Mouse (Mus musculus) kidney, embryonic 15.5 days (tissue): Measurements from ENCODE around the gene Mrtfa. TPM values are rescaled to one million over a fixed set of nuclear protein-coding genes. Genes with fewer than 3 reads are reported as not detected.
A peak's percentile ranks its signal among the peaks of the same experiment; 100 is the strongest.

Source experiments
- ATAC-seq: fragments of 200-750 bp; cut with Nextera tagmentation; replicated peaks from 2 replicates; pipeline ENCODE4 v1.8.0; 2017; ENCODE audit warnings: moderate TSS enrichment; ENCODE audit not compliant: low FRiP score
- H3K27ac ChIP-seq: fragments of 300-500 bp; sonication (generic); 2 replicates; pipeline ENCODE4 v1.5.1; 2015; ENCODE audit warnings: mild to moderate bottlenecking, inconsistent platforms
- H3K27me3 ChIP-seq: fragments of 300-500 bp; sonication (generic); 2 replicates; pipeline ENCODE4 v1.6.1; 2015; ENCODE audit warnings: inconsistent platforms
- H3K36me3 ChIP-seq: fragments of 300-500 bp; sonication (generic); 2 replicates; pipeline ENCODE4 v1.6.1; 2015; ENCODE audit warnings: inconsistent platforms
- H3K4me1 ChIP-seq: fragments of 300-500 bp; sonication (generic); 2 replicates; pipeline ENCODE4 v1.6.1; 2015; ENCODE audit warnings: inconsistent platforms
- H3K4me2 ChIP-seq: fragments of 300-500 bp; sonication (generic); 2 replicates; pipeline ENCODE4 v1.6.1; 2015; ENCODE audit warnings: moderate library complexity, mild to moderate bottlenecking, inconsistent platforms
- H3K4me3 ChIP-seq: fragments of 300-500 bp; sonication (generic); replicated peaks from 2 replicates; pipeline ENCODE4 v1.5.1; 2015; ENCODE audit warnings: mild to moderate bottlenecking, inconsistent platforms
- H3K9ac ChIP-seq: fragments of 300-500 bp; sonication (generic); 2 replicates; pipeline ENCODE4 v1.6.1; 2015; ENCODE audit warnings: mild to moderate bottlenecking, inconsistent platforms
- H3K9me3 ChIP-seq: fragments of 300-500 bp; sonication (generic); replicated peaks from 2 replicates; pipeline ENCODE4 v1.6.1; 2016; ENCODE audit warnings: inconsistent platforms
- whole genome bisulfite sequencing: fragments of 180-500 bp; shearing (Covaris S2); methylation state at CpG from one replicate; pipeline ENCODE4 v1.1.7; 2015; ENCODE audit warnings: mixed read lengths; 5-methylcytosine and 5-hydroxymethylcytosine counted together
- polyA plus RNA-seq: library from polyadenylated mRNA; unstranded; fragments of >200 nt; fragmentation: Nextera tagmentation; extraction: Ambion mirVana; gene quantifications from 2 replicates; pipeline ENCODE4 v1.2.1, GENCODE M21; 2015

The Mrtfa gene
- polyA plus RNA-seq, 1 experiment from 2014 or later = 27.0 TPM

GRCm38 (mm10) chr15:81055488-81055887 lies 135.1 kb downstream of the Mrtfa start:
- Histone ChIP-seq H3K9me3 (no peaks in the 10 kb centered on the region), H3K9ac (no peak overlapping the region), H3K4me3 (no peak overlapping the region), H3K27me3 (no peaks in the 10 kb centered on the region), H3K27ac (no peak overlapping the region), H3K4me2 (no peak overlapping the region), H3K4me1 (peaks cover 6% of the 10 kb centered on the region; the same call in 1 of the 2 replicates), H3K36me3 (no peaks in the 10 kb centered on the region)
- ATAC-seq = no peak
- 94% methylated on average over 2 of the region's 2 CpGs for WGBS

- Histone ChIP-seq H3K4me2 (no peak overlapping the region), H3K4me3 (no peak overlapping the region), H3K9ac (no peak overlapping the region), H3K9me3 (no peaks in the 10 kb centered on the region), H3K4me1 (peaks cover 16% of the 10 kb centered on the region), H3K27ac (no peak overlapping the region), H3K36me3 (no peaks in the 10 kb centered on the region), H3K27me3 (no peaks in the 10 kb centered on the region)
- ATAC-seq = no peak
- WGBS = 93% methylated on average over 5 of the region's 5 CpGs
Observed at GRCm38 (mm10) chr15:81052491-81052890, 138.1 kb downstream of the Mrtfa start.

GRCm38 (mm10) chr15:81050488-81050887 lies 140.1 kb downstream of the Mrtfa start:
- 21% methylated on average over 3 of the region's 3 CpGs for WGBS
- Histone ChIP-seq H3K9ac (no peak overlapping the region), H3K4me2 (no peak overlapping the region), H3K4me3 (no peak overlapping the region), H3K4me1 (peaks cover 17% of the 10 kb centered on the region), H3K27me3 (no peaks in the 10 kb centered on the region), H3K9me3 (no peaks in the 10 kb centered on the region), H3K27ac (no peak overlapping the region), H3K36me3 (no peaks in the 10 kb centered on the region)
- no peak for ATAC-seq

- Histone ChIP-seq H3K4me3 (no peak overlapping the region), H3K9me3 (no peaks in the 10 kb centered on the region), H3K27ac (no peak overlapping the region), H3K36me3 (peaks cover 7% of the 10 kb centered on the region), H3K27me3 (no peaks in the 10 kb centered on the region), H3K4me1 (peaks cover 17% of the 10 kb centered on the region), H3K4me2 (no peak overlapping the region), H3K9ac (no peak overlapping the region)
- WGBS = 74% methylated on average over 6 of the region's 6 CpGs
- ATAC-seq = no peak
Observed at GRCm38 (mm10) chr15:81049401-81050053, 141.0 kb downstream of the Mrtfa start.

GRCm38 (mm10) chr15:81047497-81047896 lies 143.1 kb downstream of the Mrtfa start:
- Histone ChIP-seq H3K4me2 (no peak overlapping the region), H3K4me3 (no peak overlapping the region), H3K27ac (no peak overlapping the region), H3K9ac (no peak overlapping the region), H3K9me3 (no peaks in the 10 kb centered on the region), H3K36me3 (peaks cover 7% of the 10 kb centered on the region), H3K27me3 (no peaks in the 10 kb centered on the region), H3K4me1 (peaks cover 31% of the 10 kb centered on the region)
- no peak for ATAC-seq
- 43% methylated on average over 10 of the region's 10 CpGs for whole genome bisulfite sequencing

DNA sequence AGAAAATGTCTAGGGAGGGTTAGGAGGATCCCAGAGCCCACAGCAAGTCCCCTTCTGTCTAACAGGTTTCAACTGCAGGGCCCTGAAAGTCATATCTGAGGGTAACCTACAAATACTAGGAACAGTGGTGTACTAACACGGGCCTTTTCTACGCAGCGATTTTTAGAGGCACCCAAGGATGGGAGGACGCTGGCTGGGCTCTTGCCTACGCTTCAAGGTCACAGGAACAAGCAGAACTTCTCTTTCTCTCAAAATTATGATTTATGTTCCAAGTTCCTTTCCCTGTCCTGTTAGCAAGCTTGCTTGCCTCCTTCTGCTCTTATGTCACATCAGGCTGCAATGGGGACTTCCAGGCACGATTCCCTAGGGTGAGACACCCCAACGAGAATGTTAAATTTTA lies 144.5 kb downstream of the Mrtfa start:
- H3K4me3 ChIP-seq = no peak overlapping the region
- ATAC-seq = no peak
- H3K4me2 ChIP-seq = no peak overlapping the region
- H3K9me3 ChIP-seq = no peaks in the 10 kb centered on the region
- peaks cover 36% of the 10 kb centered on the region for H3K4me1 ChIP-seq
- no peak overlapping the region for H3K27ac ChIP-seq
- H3K27me3 ChIP-seq = no peaks in the 10 kb centered on the region
- H3K9ac ChIP-seq = no peak overlapping the region
- WGBS = 88% methylated on average over 7 of the region's 7 CpGs
- H3K36me3 ChIP-seq = peaks cover 7% of the 10 kb centered on the region

- no peak overlapping the region for H3K4me3 ChIP-seq
- ATAC-seq = no peak
- H3K27me3 ChIP-seq = no peaks in the 10 kb centered on the region
- H3K4me2 ChIP-seq = no peak overlapping the region
- no peaks in the 10 kb centered on the region for H3K9me3 ChIP-seq
- peaks cover 30% of the 10 kb centered on the region for H3K4me1 ChIP-seq
- 88% methylated on average over 4 of the region's 4 CpGs for WGBS
- no peak overlapping the region for H3K9ac ChIP-seq
- H3K36me3 ChIP-seq = peaks cover 7% of the 10 kb centered on the region
- no peak overlapping the region for H3K27ac ChIP-seq
Observed at GRCm38 (mm10) chr15:81045336-81045735, 145.2 kb downstream of the Mrtfa start.

GRCm38 (mm10) chr15:81044446-81044845 lies 146.1 kb downstream of the Mrtfa start:
- no peak overlapping the region for H3K9ac ChIP-seq
- H3K27me3 ChIP-seq = no peaks in the 10 kb centered on the region
- no peak overlapping the region for H3K4me3 ChIP-seq
- no peak overlapping the region for H3K27ac ChIP-seq
- peaks cover 7% of the 10 kb centered on the region for H3K36me3 ChIP-seq
- no peak overlapping the region for H3K4me2 ChIP-seq
- no peaks in the 10 kb centered on the region for H3K9me3 ChIP-seq
- H3K4me1 ChIP-seq = peaks cover 24% of the 10 kb centered on the region
- ATAC-seq = no peak
- WGBS = 87% methylated on average over 9 of the region's 9 CpGs

GRCm38 (mm10) chr15:81042276-81042931 lies 148.2 kb downstream of the Mrtfa start:
- Histone ChIP-seq H3K4me1 (peaks cover 21% of the 10 kb centered on the region), H3K4me3 (no peak overlapping the region), H3K9ac (no peak overlapping the region), H3K27me3 (no peaks in the 10 kb centered on the region), H3K9me3 (no peaks in the 10 kb centered on the region), H3K27ac (peak overlapping the region; percentile 34; the same call in 1 of the 2 replicates), H3K36me3 (peaks cover 7% of the 10 kb centered on the region), H3K4me2 (no peak overlapping the region)
- ATAC-seq = no peak
- 56% methylated on average over 13 of the region's 13 CpGs for WGBS

- H3K27ac ChIP-seq = 0 out of 2 replicates have a peak overlapping the region, but pooled peaks have one; percentile 9
- peaks cover 21% of the 10 kb centered on the region for H3K4me1 ChIP-seq
- H3K4me2 ChIP-seq = no peak overlapping the region
- no peak overlapping the region for H3K4me3 ChIP-seq
- 85% methylated on average over 4 of the region's 4 CpGs for WGBS
- H3K9me3 ChIP-seq = no peaks in the 10 kb centered on the region
- H3K9ac ChIP-seq = no peak overlapping the region
- H3K36me3 ChIP-seq = peaks cover 8% of the 10 kb centered on the region
- no peaks in the 10 kb centered on the region for H3K27me3 ChIP-seq
- ATAC-seq = no peak
Observed at GRCm38 (mm10) chr15:81041767-81042166, 148.8 kb downstream of the Mrtfa start.

GRCm38 (mm10) chr15:81038419-81038818 lies 152.1 kb downstream of the Mrtfa start:
- no peak for ATAC-seq
- WGBS = 87% methylated on average over 5 of the region's 5 CpGs
- no peaks in the 10 kb centered on the region for H3K27me3 ChIP-seq

DNA sequence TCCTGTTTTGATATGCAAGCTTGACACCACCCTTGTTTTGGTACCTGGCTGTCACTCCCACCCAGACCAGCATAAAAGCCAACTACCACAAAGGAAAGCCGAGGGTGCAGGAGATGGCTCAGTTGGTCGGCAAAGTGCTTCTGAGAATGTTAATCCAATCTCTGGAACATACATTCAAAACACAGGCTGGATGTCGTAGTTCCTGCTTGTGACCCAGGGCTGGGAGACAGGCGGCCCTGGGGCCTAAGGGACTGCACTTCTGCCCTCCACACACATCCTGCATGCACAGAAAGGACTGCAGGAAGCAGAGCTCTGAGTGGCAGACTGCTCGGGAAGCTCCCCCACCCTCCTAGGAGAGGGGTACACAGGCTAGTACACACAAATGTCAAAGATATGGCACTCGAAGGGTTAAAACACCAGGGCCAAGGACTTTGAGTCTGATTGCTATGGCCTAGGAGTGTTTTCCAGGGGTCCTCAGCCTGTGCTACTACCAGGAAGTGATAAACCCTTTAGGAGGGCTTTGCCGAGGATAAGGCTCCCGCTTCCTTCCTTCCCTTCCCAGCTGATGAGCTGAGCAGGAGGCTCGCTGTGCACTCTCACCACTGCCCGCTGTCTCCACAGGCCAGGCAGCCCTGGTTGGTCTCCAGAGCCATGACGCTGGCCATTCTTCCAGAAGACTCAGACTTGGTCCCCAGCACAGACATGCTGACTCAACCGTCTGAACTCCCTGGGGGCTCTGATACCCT lies 155.0 kb downstream of the Mrtfa start:
- H3K4me1 ChIP-seq = peaks cover 46% of the 10 kb centered on the region
- H3K4me2 ChIP-seq = no peak overlapping the region
- 62% methylated on average over 12 of the region's 12 CpGs for WGBS
- H3K9ac ChIP-seq = no peak overlapping the region
- H3K9me3 ChIP-seq = no peaks in the 10 kb centered on the region
- no peak overlapping the region for H3K4me3 ChIP-seq
- ATAC-seq = no peak
- peak overlapping the region; percentile 34 for H3K27ac ChIP-seq
- 0 out of 2 replicates have a peak, but pooled peaks cover 2% of the 10 kb centered on the region for H3K36me3 ChIP-seq
- H3K27me3 ChIP-seq = no peaks in the 10 kb centered on the region

More at GRCm38 (mm10) chr15:81038419-81038818, 152.1 kb downstream of the Mrtfa start:
- Histone ChIP-seq H3K9me3 (no peaks in the 10 kb centered on the region), H3K4me3 (no peak overlapping the region), H3K9ac (no peak overlapping the region), H3K4me2 (no peak overlapping the region), H3K4me1 (peaks cover 42% of the 10 kb centered on the region), H3K27ac (no peak overlapping the region), H3K36me3 (0 out of 2 replicates have a peak, but pooled peaks cover 2% of the 10 kb centered on the region)
